Mouse (Mus musculus) forebrain, embryonic 13.5 days (tissue): Measurements from ENCODE around the gene Ppfia1. TPM values are rescaled to one million over a fixed set of nuclear protein-coding genes. Genes with fewer than 3 reads are reported as not detected.

Source experiments
- ATAC-seq: fragments of 200-750 bp; cut with Nextera tagmentation; 2 replicates; pipeline ENCODE4 v1.8.0; 2017
- H3K27ac ChIP-seq: fragments of 300-500 bp; sonication (generic); 2 replicates; pipeline ENCODE4 v1.5.1; 2015; ENCODE audit warnings: inconsistent platforms, mild to moderate bottlenecking, moderate library complexity
- H3K27me3 ChIP-seq: fragments of 300-500 bp; sonication (generic); 2 replicates; pipeline ENCODE4 v1.6.1; 2015; ENCODE audit warnings: mild to moderate bottlenecking, inconsistent platforms
- H3K36me3 ChIP-seq: fragments of 300-500 bp; sonication (generic); 2 replicates; pipeline ENCODE4 v1.6.1; 2015; ENCODE audit warnings: mild to moderate bottlenecking, inconsistent platforms; ENCODE audit not compliant: poor library complexity, severe bottlenecking
- H3K4me1 ChIP-seq: fragments of 300-500 bp; sonication (generic); 2 replicates; pipeline ENCODE4 v1.6.1; 2015; ENCODE audit warnings: inconsistent platforms
- H3K4me2 ChIP-seq: fragments of 300-500 bp; sonication (generic); 2 replicates; pipeline ENCODE4 v1.6.1; 2015; ENCODE audit warnings: inconsistent platforms, mild to moderate bottlenecking, moderate library complexity
- H3K4me3 ChIP-seq: fragments of 300-500 bp; sonication (generic); 2 replicates; pipeline ENCODE4 v1.5.1; 2015; ENCODE audit warnings: mild to moderate bottlenecking, inconsistent platforms
- H3K9ac ChIP-seq: fragments of 300-500 bp; sonication (generic); 2 replicates; pipeline ENCODE4 v1.6.1; 2015; ENCODE audit warnings: mild to moderate bottlenecking, inconsistent platforms
- H3K9me3 ChIP-seq: fragments of 300-500 bp; sonication (generic); replicated peaks from 2 replicates; pipeline ENCODE4 v1.6.1; 2016; ENCODE audit warnings: inconsistent platforms
- WGBS: fragments of 180-500 bp; shearing (Covaris S2); methylation state at CpG from one replicate; pipeline ENCODE4 v1.1.7; 2015; 5-methylcytosine and 5-hydroxymethylcytosine counted together
- polyA plus RNA-seq: library from polyadenylated mRNA; unstranded; fragments of >200 nt; fragmentation: Nextera tagmentation; extraction: Ambion mirVana; gene quantifications from 2 replicates; pipeline ENCODE4 v1.2.1, GENCODE M21; 2015

The Ppfia1 gene
- polyA plus RNA-seq, 1 experiment from 2014 or later = 29.0 TPM

DNA sequence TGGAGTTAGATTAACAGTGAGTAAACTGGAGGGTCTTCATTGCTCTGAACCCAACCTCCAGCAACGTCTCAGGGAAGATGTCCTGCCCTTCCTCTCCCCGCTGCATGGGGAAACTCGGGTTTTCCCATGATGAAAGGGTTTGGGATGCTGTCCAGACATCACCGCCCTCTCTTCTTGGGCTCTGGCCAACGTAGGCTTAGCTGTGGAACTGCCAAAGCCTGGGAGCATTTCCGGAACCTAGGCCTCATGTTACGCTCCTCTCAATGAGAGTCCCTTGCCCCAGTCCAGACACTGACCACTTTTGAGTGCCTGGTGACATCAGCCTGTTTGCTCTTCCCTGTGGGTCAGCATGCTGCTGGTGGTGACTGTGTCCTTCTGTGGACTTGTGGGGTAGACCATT is 15.9 kb upstream of the Ppfia1 start:
- WGBS = 65% methylated on average over 7 of the region's 7 CpGs

DNA sequence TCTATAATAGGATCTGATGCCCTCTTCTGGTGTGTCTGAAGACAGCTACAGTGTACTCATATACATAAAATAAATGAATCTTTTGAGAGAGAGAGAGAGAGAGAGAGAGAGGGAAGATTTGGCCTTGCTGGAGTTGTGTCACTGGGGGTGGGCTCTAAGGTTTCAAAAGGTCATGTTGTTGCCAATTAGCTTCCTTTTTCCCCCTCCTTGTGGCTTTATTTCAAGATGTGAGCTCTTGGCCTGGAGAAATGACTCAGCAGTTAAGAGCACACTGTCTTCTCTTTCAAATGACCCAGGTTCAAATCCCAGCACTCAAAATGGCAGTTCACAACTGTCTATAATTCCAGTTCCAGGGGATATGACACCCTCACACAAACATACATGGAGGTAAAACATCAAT is 14.6 kb upstream of the Ppfia1 start:
- Histone ChIP-seq H3K36me3 (no peaks in the 10 kb centered on the region), H3K4me3 (no peak overlapping the region), H3K9me3 (no peaks in the 10 kb centered on the region), H3K27me3 (0 out of 2 replicates have a peak, but pooled peaks cover 4% of the 10 kb centered on the region), H3K4me2 (no peak overlapping the region), H3K27ac (no peak overlapping the region), H3K4me1 (peaks cover 4% of the 10 kb centered on the region; the same call in 1 of the 2 replicates), H3K9ac (no peak overlapping the region)
- ATAC-seq = no peak

More for the DNA sequence above, 15.9 kb upstream of the Ppfia1 start:
- H3K4me3 ChIP-seq = no peak overlapping the region
- no peak overlapping the region for H3K27ac ChIP-seq
- ATAC-seq = no peak
- no peak overlapping the region for H3K9ac ChIP-seq
- H3K4me2 ChIP-seq = no peak overlapping the region
- no peaks in the 10 kb centered on the region for H3K36me3 ChIP-seq
- no peaks in the 10 kb centered on the region for H3K9me3 ChIP-seq
- H3K27me3 ChIP-seq = 0 out of 2 replicates have a peak, but pooled peaks cover 4% of the 10 kb centered on the region
- H3K4me1 ChIP-seq = no peaks in the 10 kb centered on the region

DNA sequence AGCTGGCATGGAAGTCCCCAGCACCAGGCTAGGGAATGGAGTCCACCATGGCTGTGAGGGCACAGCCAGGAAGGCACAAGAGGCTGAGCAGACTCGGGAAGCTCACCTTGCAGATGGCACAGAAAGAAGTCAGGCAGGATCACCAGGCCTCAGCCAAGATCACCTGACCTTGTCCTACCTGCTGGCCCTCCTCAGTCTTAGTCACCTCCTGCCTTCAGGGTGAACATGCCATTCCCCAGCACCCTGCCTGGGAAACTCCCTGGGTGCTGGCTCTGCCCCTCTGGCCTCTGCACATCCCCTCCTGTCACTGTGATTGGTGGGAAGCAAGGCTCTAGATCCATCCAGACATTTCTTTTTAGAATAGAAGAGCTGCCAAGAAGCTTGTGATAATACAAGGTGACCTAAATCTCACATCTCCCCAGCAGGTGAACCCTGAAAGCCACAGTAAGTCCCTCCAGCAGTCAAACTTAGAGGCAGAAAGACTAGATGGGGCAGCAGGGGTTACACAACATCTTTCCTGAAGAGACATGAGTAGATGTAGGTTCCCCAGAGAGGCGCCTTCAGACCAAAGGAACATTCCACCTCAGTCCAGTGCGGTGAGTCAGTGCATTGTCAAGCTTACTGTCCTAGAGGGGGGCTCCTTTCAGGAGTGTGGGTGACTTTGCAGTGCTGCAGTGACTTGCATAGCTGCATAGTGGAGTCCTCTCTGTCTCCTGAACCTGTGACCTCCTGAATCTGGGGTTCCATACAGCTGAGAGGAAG is 13.6 kb upstream of the Ppfia1 start:
- H3K27ac ChIP-seq = no peak overlapping the region
- ATAC-seq = no peak
- H3K36me3 ChIP-seq = no peaks in the 10 kb centered on the region
- H3K4me3 ChIP-seq = no peak overlapping the region
- H3K9ac ChIP-seq = no peak overlapping the region
- no peak overlapping the region for H3K4me2 ChIP-seq
- 0 out of 2 replicates have a peak, but pooled peaks cover 4% of the 10 kb centered on the region for H3K27me3 ChIP-seq
- WGBS = 72% methylated on average over 3 of the region's 3 CpGs
- H3K4me1 ChIP-seq = peaks cover 4% of the 10 kb centered on the region; the same call in 1 of the 2 replicates
- H3K9me3 ChIP-seq = no peaks in the 10 kb centered on the region

DNA sequence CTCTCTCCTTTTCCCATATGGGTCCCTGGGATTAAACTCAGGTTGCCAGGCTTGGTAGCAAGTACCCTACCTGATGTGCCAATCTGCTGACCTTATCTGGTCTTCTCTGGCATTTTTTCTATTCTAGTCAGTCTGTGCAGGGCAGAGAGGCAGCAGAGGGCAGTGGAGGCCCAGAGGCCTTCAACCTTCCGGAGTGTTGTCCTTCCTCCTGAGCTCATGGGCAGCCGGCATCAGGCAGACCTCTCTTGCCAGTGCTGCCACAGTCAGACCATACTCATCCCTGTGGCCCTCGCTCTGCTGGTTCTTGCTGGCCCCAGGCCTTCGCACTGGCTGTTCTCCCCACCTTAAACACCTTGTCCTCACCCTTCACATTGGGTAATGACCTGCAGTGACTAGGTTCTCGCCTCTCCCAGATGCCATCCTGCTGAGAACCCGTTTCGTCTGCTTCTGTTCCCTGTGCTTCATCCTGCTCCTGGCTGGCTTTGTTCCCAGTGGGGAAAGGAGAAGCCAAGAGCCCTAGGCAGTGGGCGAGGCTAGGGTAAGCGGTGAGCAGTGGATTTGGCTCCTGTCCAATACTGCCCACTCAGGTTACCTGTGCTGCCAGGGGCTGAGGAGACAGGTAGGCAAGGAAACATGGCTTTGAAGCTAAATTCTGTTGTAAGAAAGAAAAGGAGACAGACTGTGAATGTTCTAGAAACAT is 10.1 kb upstream of the Ppfia1 start:
- WGBS = 49% methylated on average over 9 of the region's 9 CpGs
- no peak overlapping the region for H3K27ac ChIP-seq
- no peak overlapping the region for H3K4me2 ChIP-seq
- 0 out of 2 replicates have a peak, but pooled peaks cover 4% of the 10 kb centered on the region for H3K27me3 ChIP-seq
- no peak for ATAC-seq
- no peaks in the 10 kb centered on the region for H3K36me3 ChIP-seq
- H3K4me3 ChIP-seq = no peak overlapping the region
- H3K4me1 ChIP-seq = peaks cover 4% of the 10 kb centered on the region; the same call in 1 of the 2 replicates
- no peaks in the 10 kb centered on the region for H3K9me3 ChIP-seq
- 0 out of 2 replicates have a peak overlapping the region, but pooled peaks have one; percentile 16 for H3K9ac ChIP-seq

DNA sequence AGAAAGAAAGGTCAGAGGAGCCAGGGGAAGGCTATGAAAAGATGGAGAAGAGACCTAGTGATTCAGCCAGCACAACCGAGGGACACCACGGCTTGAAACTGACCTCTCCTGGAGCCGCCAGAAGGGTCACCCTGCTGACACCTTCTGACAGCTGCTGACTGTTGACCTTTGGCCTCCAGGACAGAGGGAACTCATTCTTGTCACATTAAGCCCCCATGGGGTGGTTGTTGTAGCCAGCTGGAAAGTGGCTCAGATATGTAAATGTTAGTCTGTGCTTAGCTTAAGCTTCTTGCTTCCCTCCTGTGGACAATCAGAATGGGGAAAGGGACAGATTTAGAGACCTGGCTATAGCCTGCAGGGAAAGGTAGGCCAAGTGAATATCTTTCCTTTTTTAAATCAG is 8.5 kb upstream of the Ppfia1 start:
- Histone ChIP-seq H3K4me2 (no peak overlapping the region), H3K9ac (no peak overlapping the region), H3K27me3 (0 out of 2 replicates have a peak, but pooled peaks cover 4% of the 10 kb centered on the region), H3K9me3 (no peaks in the 10 kb centered on the region), H3K27ac (no peak overlapping the region), H3K4me1 (peaks cover 4% of the 10 kb centered on the region; the same call in 1 of the 2 replicates), H3K4me3 (no peak overlapping the region), H3K36me3 (no peaks in the 10 kb centered on the region)
- ATAC-seq = no peak
- WGBS = 8% methylated on average over 3 of the region's 3 CpGs

DNA sequence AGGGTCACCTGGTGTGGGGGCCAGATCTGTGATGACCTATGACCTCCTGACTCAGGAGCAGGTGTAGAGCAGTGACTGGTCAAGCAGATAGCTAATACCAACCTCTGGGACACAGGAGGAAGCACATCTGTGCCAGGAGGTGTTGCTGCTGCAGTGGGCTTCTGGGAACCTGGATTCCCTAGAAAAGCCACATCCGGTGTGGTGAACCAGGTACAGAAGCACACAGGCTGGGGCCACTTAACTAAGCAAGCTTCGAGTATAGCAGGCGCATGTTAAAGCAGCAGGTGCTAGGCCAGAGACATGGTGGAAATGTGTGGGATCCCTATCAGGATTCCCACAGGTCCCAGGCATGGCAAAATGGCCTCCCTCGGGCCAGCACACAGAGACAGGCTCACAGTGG is 7.1 kb upstream of the Ppfia1 start:
- ATAC-seq = no peak
- Histone ChIP-seq H3K9me3 (no peaks in the 10 kb centered on the region), H3K4me3 (no peak overlapping the region), H3K4me1 (peaks cover 4% of the 10 kb centered on the region; the same call in 1 of the 2 replicates), H3K27me3 (peaks cover 10% of the 10 kb centered on the region; the same call in 1 of the 2 replicates), H3K27ac (no peak overlapping the region), H3K36me3 (no peaks in the 10 kb centered on the region), H3K9ac (no peak overlapping the region), H3K4me2 (no peak overlapping the region)
- WGBS = 86% methylated on average over 4 of the region's 4 CpGs

DNA sequence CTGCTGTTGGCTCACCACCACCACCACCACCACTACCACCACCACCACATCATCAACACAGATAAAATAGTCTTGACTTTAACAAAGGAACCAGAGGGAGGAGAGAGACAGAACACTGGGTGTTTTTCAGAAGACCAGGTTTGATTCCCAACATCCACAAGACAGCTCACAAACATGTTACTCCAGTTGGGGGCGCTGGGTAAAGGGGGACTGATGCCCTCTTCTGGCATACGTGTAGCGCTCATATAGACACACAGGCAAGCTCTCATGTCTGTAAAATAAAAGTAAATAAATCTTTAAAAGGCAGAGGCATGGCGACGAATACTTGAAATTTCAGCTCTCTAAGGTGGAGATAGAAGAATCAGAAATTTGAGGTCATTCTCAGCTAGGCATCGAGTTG is 5.0 kb upstream of the Ppfia1 start:
- Histone ChIP-seq H3K27me3 (peaks cover 12% of the 10 kb centered on the region), H3K4me3 (no peak overlapping the region), H3K9ac (no peak overlapping the region), H3K27ac (no peak overlapping the region), H3K9me3 (no peaks in the 10 kb centered on the region), H3K4me2 (no peak overlapping the region), H3K36me3 (no peaks in the 10 kb centered on the region), H3K4me1 (peaks cover 3% of the 10 kb centered on the region; the same call in 1 of the 2 replicates)
- ATAC-seq = no peak
- WGBS = 44% methylated on average over 6 of the region's 6 CpGs

DNA sequence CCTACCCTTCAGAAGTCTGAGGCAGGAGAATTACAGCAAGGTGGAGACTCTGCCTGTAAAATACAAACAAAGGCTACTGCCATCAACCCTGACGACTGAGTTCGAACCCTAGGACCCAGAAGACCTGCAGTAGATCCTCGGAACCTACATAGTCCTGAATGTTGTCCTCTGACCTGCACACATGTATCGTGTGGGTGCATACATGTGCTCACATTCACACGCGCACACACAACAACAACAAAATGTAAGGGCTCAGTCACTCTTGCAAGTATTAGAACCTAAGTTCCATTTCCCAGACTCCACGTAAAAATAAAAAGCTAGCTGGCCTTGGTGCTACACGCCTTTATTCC is 569 bp upstream of the Ppfia1 start:
- Histone ChIP-seq H3K36me3 (peaks cover 26% of the 10 kb centered on the region), H3K27ac (no peak overlapping the region), H3K4me3 (peak overlapping the region; percentile 91), H3K4me2 (peak overlapping the region; percentile 87), H3K4me1 (peaks cover 33% of the 10 kb centered on the region), H3K27me3 (peaks cover 12% of the 10 kb centered on the region), H3K9ac (peak overlapping the region; percentile 65), H3K9me3 (no peaks in the 10 kb centered on the region)
- ATAC-seq = peak; percentile 41; the same call in 1 of the 2 replicates
- WGBS = 29% methylated on average over 8 of the region's 8 CpGs

DNA sequence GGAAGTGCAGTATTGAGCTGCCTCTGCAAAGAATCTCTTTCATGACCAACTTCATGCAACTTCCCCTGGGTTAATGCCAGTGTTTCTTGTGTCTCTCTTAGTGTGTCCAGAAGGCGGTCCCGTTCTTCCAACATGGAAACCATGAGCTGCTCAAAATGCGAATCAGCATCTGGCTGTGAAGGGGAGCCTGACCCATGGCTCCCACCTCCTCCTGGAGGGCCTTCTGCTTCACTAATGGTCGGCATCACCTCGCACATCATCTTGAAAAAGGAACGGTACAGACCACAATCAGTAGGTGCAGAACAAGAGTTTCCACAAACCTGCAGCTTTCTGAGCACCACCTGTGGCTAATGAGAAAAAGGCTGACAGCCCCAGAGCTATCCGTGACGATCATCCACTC is 1.3 kb downstream of the Ppfia1 start:
- Histone ChIP-seq H3K4me1 (peaks cover 33% of the 10 kb centered on the region), H3K27ac (no peak overlapping the region), H3K4me2 (peak overlapping the region; percentile 87), H3K36me3 (peaks cover 31% of the 10 kb centered on the region), H3K9ac (peak overlapping the region; percentile 97), H3K27me3 (peaks cover 12% of the 10 kb centered on the region), H3K9me3 (no peaks in the 10 kb centered on the region), H3K4me3 (peak overlapping the region; percentile 91)
- ATAC-seq = no peak
- WGBS = 88% methylated on average over 8 of the region's 8 CpGs

DNA sequence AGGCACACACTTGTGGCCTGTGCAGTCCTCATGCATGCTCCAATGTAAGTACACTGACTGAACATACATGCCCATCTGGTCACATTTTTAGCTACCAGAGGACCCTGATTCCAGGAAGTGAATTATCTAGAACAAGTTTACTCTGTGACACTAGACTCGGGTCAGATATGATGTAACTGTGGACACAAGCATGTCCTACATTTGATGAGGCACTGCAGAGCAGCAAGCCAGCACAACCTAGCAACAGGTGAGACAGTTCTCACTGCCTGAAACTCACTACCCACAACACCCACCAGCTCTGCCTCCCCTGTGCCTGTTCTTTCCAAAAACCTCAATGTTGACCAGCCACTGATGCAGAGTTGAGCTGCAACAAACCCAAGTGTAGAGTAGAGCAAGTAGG is 2.7 kb downstream of the Ppfia1 start:
- WGBS = 97% methylated on average over 1 of the region's 1 CpGs
- no peak overlapping the region for H3K27ac ChIP-seq
- ATAC-seq = no peak

DNA sequence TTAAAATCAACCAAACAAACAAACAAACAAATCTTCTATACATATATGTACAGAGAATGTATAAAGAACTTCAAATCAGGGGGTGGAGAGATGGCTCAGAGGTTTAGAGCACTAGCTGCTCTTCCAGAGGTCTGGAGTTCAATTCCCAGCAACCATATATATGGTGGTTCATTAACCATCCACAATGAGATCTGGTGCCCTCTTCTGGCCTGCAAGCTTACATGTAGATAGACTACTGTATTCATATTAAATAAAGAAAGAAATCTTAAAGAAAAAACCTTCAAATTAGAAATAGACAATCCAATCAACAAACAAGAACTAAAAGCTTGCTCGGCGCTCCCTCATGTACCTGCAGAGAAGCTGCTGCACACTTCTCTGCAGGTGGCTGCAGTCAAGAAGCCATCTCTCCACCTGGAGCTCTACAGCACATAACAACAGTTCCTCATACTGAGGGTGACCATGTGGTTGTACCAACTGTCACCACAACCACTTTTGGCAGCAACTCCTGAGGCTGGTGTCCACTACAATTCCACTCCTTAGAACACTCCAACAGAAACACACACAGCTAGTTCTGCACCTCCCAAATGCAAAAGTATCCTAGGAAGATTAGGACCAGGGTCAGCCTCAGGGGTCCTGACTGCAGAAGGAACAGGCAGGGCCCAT is 3.5 kb downstream of the Ppfia1 start:
- Histone ChIP-seq H3K4me2 (no peak overlapping the region), H3K9me3 (no peaks in the 10 kb centered on the region), H3K27me3 (peaks cover under 1% of the 10 kb centered on the region; the same call in 1 of the 2 replicates), H3K9ac (peak overlapping the region; percentile 21; the same call in 1 of the 2 replicates), H3K4me3 (no peak overlapping the region), H3K27ac (no peak overlapping the region), H3K4me1 (peaks cover 41% of the 10 kb centered on the region), H3K36me3 (peaks cover 35% of the 10 kb centered on the region)
- 100% methylated on average over 2 of the region's 2 CpGs for WGBS
- ATAC-seq = no peak

More for the DNA sequence above, 2.7 kb downstream of the Ppfia1 start:
- peak overlapping the region; percentile 97; the same call in 1 of the 2 replicates for H3K9ac ChIP-seq
- no peaks in the 10 kb centered on the region for H3K9me3 ChIP-seq
- no peak overlapping the region for H3K4me3 ChIP-seq
- peaks cover 37% of the 10 kb centered on the region for H3K4me1 ChIP-seq
- H3K36me3 ChIP-seq = peaks cover 35% of the 10 kb centered on the region
- no peak overlapping the region for H3K4me2 ChIP-seq
- peaks cover 8% of the 10 kb centered on the region for H3K27me3 ChIP-seq

DNA sequence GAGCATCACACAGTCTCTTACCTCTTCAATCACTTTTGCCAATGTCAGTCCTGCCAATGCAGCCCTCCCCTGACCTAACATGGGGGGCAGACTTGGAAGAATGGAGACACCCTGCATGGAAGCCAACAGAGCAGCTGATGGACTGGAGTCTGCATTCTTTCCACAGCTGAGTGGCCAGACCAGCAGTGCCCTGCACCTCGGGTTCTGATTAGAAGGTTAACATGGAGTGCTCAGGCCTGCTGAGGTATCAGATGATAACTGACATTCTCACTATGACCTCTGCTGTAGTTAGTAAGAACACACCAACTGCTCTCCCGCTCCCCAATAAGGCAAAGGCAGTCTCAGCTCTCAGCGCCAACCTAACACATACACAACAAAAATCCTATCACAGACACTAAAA is 8.3 kb downstream of the Ppfia1 start:
- no peaks in the 10 kb centered on the region for H3K9me3 ChIP-seq
- ATAC-seq = no peak
- no peak overlapping the region for H3K9ac ChIP-seq
- no peaks in the 10 kb centered on the region for H3K27me3 ChIP-seq
- H3K36me3 ChIP-seq = peaks cover 20% of the 10 kb centered on the region
- no peak overlapping the region for H3K4me2 ChIP-seq
- peaks cover 17% of the 10 kb centered on the region for H3K4me1 ChIP-seq
- no peak overlapping the region for H3K4me3 ChIP-seq
- 89% methylated on average over 3 of the region's 3 CpGs for WGBS
- H3K27ac ChIP-seq = no peak overlapping the region
